Mouse (Mus musculus) cortical plate, adult 2 months (tissue): ENCODE data around the gene Vegfa.

ENCODE experiments used
- CTCF ChIP-seq: fragments of 200-500 bp; IDR thresholded peaks from 2 replicates; pipeline ENCODE4 v1.5.1; 2011; ENCODE audit warnings: mild to moderate bottlenecking, control low read depth, low read length; ENCODE audit not compliant: insufficient read depth; ENCODE audit errors: extremely low read depth
- POLR2A ChIP-seq: fragments of 200-500 bp; IDR thresholded peaks from 2 replicates; pipeline ENCODE4 v1.6.1; 2011; ENCODE audit warnings: mild to moderate bottlenecking, low read length, control low read depth; ENCODE audit not compliant: insufficient read depth; ENCODE audit errors: extremely low read depth

DNA sequence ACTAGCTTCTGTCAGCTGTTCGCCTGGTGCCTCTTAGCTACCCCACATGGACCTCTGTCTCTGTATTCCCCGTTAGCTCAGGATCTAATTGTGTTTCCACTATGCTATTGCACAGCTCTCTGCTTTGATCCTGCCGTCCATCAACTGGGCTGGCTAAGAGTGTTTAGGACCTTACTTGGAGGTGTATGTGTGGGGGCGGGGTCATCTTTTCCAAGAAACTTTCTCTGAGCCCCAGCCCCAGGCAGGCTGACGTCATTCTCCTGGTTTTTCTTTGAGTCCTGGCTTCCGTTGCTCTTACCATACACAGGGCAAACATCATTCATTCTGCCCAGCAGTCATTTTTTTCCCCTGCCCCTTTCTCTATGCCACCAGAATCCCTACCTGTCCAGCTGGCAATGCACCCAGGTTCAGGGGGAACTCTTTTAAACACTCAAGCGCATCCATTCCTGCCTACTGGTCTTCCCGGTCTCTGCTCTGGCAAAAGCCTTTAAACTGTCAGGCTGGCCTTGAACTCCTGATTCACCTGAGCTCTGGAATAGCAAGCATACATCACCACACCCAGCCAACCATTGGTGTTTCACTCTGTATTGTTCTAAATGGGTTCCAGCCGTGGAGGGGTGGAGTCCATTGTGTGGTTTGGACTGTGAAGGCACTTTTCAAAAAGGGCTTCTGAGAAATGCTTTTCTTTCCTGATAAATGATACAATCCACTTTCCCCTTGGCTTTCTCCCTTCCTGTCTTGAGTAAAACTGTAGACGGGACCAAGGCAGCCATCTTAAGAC, 53.0 kb downstream of the Vegfa start:
- TF ChIP-seq POLR2A: no peak
- no peak for TF ChIP-seq CTCF
